Mouse (Mus musculus): ENCODE results near the gene Slco2a1.

Slco2a1 gene

GRCm38 (mm10) chr9:102985111-102985510 lies 3.4 kb upstream of the Slco2a1 start:
- DNase-seq: no peak

GRCm38 (mm10) chr9:102985939-102986338 lies 2.6 kb upstream of the Slco2a1 start:
- DNase-seq: no peak

- no peak for DNase-seq
Measured at GRCm38 (mm10) chr9:102990306-102991133, 2.0 kb downstream of the Slco2a1 start.

- no peak for DNase-seq
Measured at GRCm38 (mm10) chr9:102991134-102991406, 2.6 kb downstream of the Slco2a1 start.

- no peak for DNase-seq
Measured at GRCm38 (mm10) chr9:102992877-102993276, 4.4 kb downstream of the Slco2a1 start.

- DNase-seq: no peak
Measured at GRCm38 (mm10) chr9:102993764-102994163, 5.3 kb downstream of the Slco2a1 start.

- DNase-seq: no peak
Measured at GRCm38 (mm10) chr9:102995800-102996635, 7.5 kb downstream of the Slco2a1 start.

- no peak for DNase-seq
Measured at GRCm38 (mm10) chr9:103000384-103000783, 11.9 kb downstream of the Slco2a1 start.

GRCm38 (mm10) chr9:103004343-103004742 lies 15.8 kb downstream of the Slco2a1 start:
- no peak for DNase-seq

GRCm38 (mm10) chr9:103007699-103008078 lies 19.2 kb downstream of the Slco2a1 start:
- DNase-seq: peak; percentile 67

- peak; percentile 20 for DNase-seq
Measured at GRCm38 (mm10) chr9:103008079-103008855, 19.8 kb downstream of the Slco2a1 start.

GRCm38 (mm10) chr9:103010161-103010560 lies 21.6 kb downstream of the Slco2a1 start:
- DNase-seq: no peak

GRCm38 (mm10) chr9:103013366-103013765 lies 24.9 kb downstream of the Slco2a1 start:
- peak; percentile 58 for DNase-seq

GRCm38 (mm10) chr9:103014686-103015085 lies 26.2 kb downstream of the Slco2a1 start:
- DNase-seq: no peak

- DNase-seq: no peak
Measured at GRCm38 (mm10) chr9:103024116-103024515, 35.6 kb downstream of the Slco2a1 start.

- DNase-seq: no peak
Measured at GRCm38 (mm10) chr9:103027150-103027889, 38.8 kb downstream of the Slco2a1 start.

- DNase-seq: no peak
Measured at GRCm38 (mm10) chr9:103029012-103029411, 40.5 kb downstream of the Slco2a1 start.

- no peak for DNase-seq
Measured at GRCm38 (mm10) chr9:103030041-103030440, 41.5 kb downstream of the Slco2a1 start.

GRCm38 (mm10) chr9:103031211-103031610 lies 42.7 kb downstream of the Slco2a1 start:
- DNase-seq: no peak

- DNase-seq: peak; percentile 8
Measured at GRCm38 (mm10) chr9:103032193-103032592, 43.7 kb downstream of the Slco2a1 start.

- no peak for DNase-seq
Measured at GRCm38 (mm10) chr9:103033381-103033780, 44.9 kb downstream of the Slco2a1 start.

- DNase-seq: no peak
Measured at GRCm38 (mm10) chr9:103036971-103037391, 48.5 kb downstream of the Slco2a1 start.

GRCm38 (mm10) chr9:103038266-103038665 lies 49.8 kb downstream of the Slco2a1 start:
- DNase-seq: no peak

Measured in liver (tissue).